Mouse (Mus musculus): ENCODE measurements at regions not wholly inside any gene's neighbourhood (a gene's known extent, or its start where the extent isn't known, plus 50 kb on each side); places are given as distances from the start of the nearest gene placed in this dataset.
"Not testable (repeated sequence)": the region's sequence is repeated elsewhere in the genome, so short reads cannot be mapped to it uniquely, and the experiment has no call there.

DNA sequence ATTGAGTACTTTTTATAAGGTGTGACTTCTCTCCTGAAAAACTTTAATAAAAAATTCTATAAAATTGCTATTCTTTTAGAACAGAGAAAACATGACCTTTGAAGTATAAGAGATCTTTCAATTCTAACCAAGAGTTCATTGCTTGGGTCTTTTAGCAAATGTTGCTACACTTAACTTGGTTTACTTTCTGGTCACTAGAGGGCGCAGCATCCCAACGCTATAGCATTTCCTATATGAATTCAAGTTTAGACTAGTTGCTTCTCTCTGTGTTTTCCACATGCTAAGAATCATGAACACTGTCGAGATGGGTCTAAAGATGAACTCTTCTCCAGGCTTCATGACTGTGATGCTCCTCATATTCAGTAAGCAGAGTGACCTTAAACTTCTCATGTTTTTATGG, 544.3 kb downstream of the Dad1 start:
- H3K36me3 ChIP-seq (ENCODE audit: control insufficient read depth, insufficient read depth); ATAC-seq; H3K4me3 ChIP-seq (ENCODE audit: low read depth, low read length); H3K4me1 ChIP-seq (replicated peaks; ENCODE audit: control insufficient read depth, insufficient read depth, low read length); H3K9me3 ChIP-seq (ENCODE audit: control insufficient read depth); H3K9ac ChIP-seq (ENCODE audit: low read depth, low read length); H3K27ac ChIP-seq (ENCODE audit: low read depth, low read length); H3K27me3 ChIP-seq (replicated peaks; ENCODE audit: control insufficient read depth, insufficient read depth, low read length); H3K4me2 ChIP-seq (replicated peaks; ENCODE audit: low read depth): not testable (repeated sequence)
- peak; percentile 63 for TF ChIP-seq CTCF (IDR thresholded peaks at IDR 0.05; ENCODE audit: low read depth)
- 5% methylated on average over 3 of the region's 3 CpGs for WGBS

DNA sequence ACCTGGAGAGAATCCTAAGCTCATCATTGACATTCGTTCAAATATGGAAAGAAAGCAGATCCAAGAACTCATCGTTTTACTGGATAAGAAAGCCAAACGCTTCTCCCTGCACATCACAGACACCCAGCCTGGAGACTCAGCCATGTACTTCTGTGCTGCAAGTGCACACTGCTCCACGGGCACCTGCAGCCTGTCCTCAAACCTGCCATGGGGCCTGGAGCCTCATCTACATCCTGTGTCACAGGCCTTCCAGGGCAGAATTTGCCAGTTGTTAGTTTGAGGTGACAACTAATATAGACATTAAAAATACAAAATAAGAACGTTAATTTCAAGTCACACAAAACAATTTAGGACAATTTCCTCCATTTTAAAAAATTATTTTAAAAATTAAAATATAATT, 549.6 kb downstream of the Dad1 start:
- not testable (repeated sequence) for H3K4me2 ChIP-seq (replicated peaks; ENCODE audit: low read depth); H3K36me3 ChIP-seq (ENCODE audit: control insufficient read depth, insufficient read depth); H3K4me1 ChIP-seq (replicated peaks; ENCODE audit: control insufficient read depth, insufficient read depth, low read length); H3K27me3 ChIP-seq (replicated peaks; ENCODE audit: control insufficient read depth, insufficient read depth, low read length); H3K9me3 ChIP-seq (ENCODE audit: control insufficient read depth); H3K27ac ChIP-seq (ENCODE audit: low read depth, low read length); H3K4me3 ChIP-seq (ENCODE audit: low read depth, low read length); ATAC-seq; H3K9ac ChIP-seq (ENCODE audit: low read depth, low read length)
- WGBS: 79% methylated on average over 5 of the region's 5 CpGs

DNA sequence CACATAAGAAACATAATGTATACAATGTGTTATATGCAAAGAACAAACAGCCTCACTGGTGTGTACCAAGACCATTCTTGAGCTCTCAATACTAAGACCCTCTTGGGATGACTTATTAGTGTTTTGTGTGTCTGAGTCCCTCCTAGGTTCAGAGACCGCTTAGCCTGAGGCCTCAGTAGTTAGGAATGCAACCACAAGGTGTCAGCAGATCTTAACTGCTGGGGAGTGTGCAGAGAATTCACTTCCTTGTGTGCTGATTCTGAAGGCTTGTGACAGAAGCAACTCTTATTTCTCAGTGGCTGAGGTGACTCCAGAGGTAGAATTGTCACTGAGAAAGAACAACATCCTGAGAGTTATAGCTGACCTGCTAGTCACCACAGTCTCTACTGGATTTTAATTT, 550.3 kb downstream of the Dad1 start:
- H3K9me3 ChIP-seq (ENCODE audit: control insufficient read depth); H3K4me1 ChIP-seq (replicated peaks; ENCODE audit: control insufficient read depth, insufficient read depth, low read length); H3K4me3 ChIP-seq (ENCODE audit: low read depth, low read length); H3K36me3 ChIP-seq (ENCODE audit: control insufficient read depth, insufficient read depth); H3K27ac ChIP-seq (ENCODE audit: low read depth, low read length); ATAC-seq; H3K27me3 ChIP-seq (replicated peaks; ENCODE audit: control insufficient read depth, insufficient read depth, low read length); H3K9ac ChIP-seq (ENCODE audit: low read depth, low read length); H3K4me2 ChIP-seq (replicated peaks; ENCODE audit: low read depth): not testable (repeated sequence)
- TF ChIP-seq CTCF (IDR thresholded peaks at IDR 0.05; ENCODE audit: low read depth): peak; percentile 56
- 14% methylated on average over 1 of the region's 1 CpGs for WGBS

DNA sequence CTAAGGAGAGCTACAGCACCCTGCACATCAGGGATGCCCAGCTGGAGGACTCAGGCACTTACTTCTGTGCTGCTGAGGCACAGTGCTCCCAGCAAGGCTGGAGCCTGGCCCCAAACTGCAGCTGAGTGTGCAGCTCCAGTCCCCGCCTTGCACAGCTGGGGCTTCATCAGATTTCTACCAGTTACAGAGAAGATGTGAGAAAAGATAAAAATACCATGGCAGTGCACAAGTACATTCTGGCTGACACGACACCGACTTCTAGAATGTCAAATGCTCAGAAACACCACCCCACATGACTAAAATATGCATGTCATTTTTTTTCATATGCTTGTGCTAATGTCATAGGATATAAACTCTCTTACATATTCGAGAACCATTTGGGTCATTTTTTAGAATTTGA, 569.8 kb downstream of the Dad1 start:
- H3K27me3 ChIP-seq (replicated peaks; ENCODE audit: control insufficient read depth, insufficient read depth, low read length); H3K4me1 ChIP-seq (replicated peaks; ENCODE audit: control insufficient read depth, insufficient read depth, low read length); ATAC-seq; H3K4me2 ChIP-seq (replicated peaks; ENCODE audit: low read depth); H3K9me3 ChIP-seq (ENCODE audit: control insufficient read depth); H3K9ac ChIP-seq (ENCODE audit: low read depth, low read length); H3K36me3 ChIP-seq (ENCODE audit: control insufficient read depth, insufficient read depth); H3K27ac ChIP-seq (ENCODE audit: low read depth, low read length); H3K4me3 ChIP-seq (ENCODE audit: low read depth, low read length): not testable (repeated sequence)
- WGBS: 76% methylated on average over 4 of the region's 4 CpGs

DNA sequence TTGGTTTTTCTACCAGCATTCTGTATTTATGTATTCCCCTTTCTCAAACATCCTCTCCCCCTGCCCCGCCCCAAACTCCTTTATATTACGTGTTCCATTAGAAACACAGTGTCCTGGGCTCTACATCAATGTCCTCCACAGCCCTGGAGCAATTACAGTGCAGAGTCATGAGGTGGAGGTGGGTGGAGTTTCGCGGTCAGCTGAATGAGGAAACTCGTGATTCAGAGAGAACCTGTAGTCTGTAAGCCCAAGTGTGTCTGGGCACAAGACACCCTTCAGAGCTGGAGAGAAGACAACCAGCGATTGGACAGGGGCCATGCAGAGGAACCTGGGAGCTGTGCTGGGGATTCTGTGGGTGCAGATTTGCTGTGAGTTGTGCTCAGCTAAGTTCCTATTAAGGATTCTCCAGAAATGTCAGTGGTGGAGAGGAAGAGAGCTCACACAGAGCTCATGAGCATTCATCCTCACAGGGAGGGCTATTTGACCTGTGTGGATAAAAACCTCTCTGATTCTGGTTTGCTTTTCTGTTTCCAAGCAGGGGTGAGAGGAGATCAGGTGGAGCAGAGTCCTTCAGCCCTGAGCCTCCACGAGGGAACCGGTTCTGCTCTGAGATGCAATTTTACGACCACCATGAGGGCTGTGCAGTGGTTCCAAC, 570.4 kb downstream of the Dad1 start:
- peak; percentile 68; the same call in 1 of the 2 replicates for ATAC-seq
- not testable (repeated sequence) for H3K4me1 ChIP-seq (replicated peaks; ENCODE audit: control insufficient read depth, insufficient read depth, low read length); H3K4me2 ChIP-seq (replicated peaks; ENCODE audit: low read depth); H3K4me3 ChIP-seq (ENCODE audit: low read depth, low read length); H3K27me3 ChIP-seq (replicated peaks; ENCODE audit: control insufficient read depth, insufficient read depth, low read length); H3K36me3 ChIP-seq (ENCODE audit: control insufficient read depth, insufficient read depth); H3K9me3 ChIP-seq (ENCODE audit: control insufficient read depth); H3K9ac ChIP-seq (ENCODE audit: low read depth, low read length); H3K27ac ChIP-seq (ENCODE audit: low read depth, low read length)
- WGBS: 57% methylated on average over 9 of the region's 9 CpGs

DNA sequence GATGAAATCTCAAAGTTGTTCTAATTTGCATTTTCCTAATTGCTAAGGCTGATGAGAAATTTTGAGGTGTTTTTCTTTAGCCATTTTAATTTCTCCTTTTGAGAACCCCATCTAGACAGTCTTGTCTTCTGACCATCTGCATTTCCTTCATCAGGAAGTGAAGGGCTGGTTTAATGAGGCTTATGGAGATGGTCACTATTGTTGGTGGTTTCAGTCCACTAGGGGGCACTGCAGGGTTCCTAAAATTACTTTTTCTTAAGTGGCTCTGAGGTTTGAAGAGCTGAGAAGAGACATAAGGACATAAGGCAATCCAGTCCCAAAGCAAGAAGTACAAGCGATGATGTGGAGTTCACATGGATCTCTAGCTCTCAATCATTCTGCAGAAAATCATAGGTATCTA, 571.2 kb downstream of the Dad1 start:
- not testable (repeated sequence) for H3K4me1 ChIP-seq (replicated peaks; ENCODE audit: control insufficient read depth, insufficient read depth, low read length); H3K27ac ChIP-seq (ENCODE audit: low read depth, low read length); H3K36me3 ChIP-seq (ENCODE audit: control insufficient read depth, insufficient read depth); H3K4me3 ChIP-seq (ENCODE audit: low read depth, low read length); H3K9me3 ChIP-seq (ENCODE audit: control insufficient read depth); H3K27me3 ChIP-seq (replicated peaks; ENCODE audit: control insufficient read depth, insufficient read depth, low read length); ATAC-seq; H3K9ac ChIP-seq (ENCODE audit: low read depth, low read length); H3K4me2 ChIP-seq (replicated peaks; ENCODE audit: low read depth)
- WGBS: 88% methylated on average over 1 of the region's 1 CpGs

DNA sequence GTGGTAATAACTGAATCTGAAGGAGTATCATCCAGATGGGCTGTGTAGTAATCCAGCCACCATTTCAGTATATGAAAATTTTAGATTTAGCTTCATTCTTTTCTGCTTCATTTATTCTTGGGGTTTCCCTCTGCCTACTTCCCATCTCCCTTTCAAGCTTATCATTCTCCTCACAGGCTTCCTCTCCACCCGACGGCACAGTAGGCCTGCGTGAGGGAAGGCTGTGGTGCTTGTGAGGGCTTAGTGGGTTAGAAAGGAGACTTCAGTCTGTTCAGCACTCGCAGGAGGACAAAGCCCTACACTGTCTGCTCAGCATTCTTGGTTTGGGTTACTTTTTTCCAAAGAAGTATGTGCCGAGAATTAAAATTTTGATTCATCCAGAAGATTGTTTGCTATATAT, 572.6 kb downstream of the Dad1 start:
- 85% methylated on average over 5 of the region's 5 CpGs for WGBS
- not testable (repeated sequence) for ATAC-seq; H3K9me3 ChIP-seq (ENCODE audit: control insufficient read depth); H3K4me3 ChIP-seq (ENCODE audit: low read depth, low read length); H3K27me3 ChIP-seq (replicated peaks; ENCODE audit: control insufficient read depth, insufficient read depth, low read length); H3K36me3 ChIP-seq (ENCODE audit: control insufficient read depth, insufficient read depth); H3K4me2 ChIP-seq (replicated peaks; ENCODE audit: low read depth); H3K4me1 ChIP-seq (replicated peaks; ENCODE audit: control insufficient read depth, insufficient read depth, low read length); H3K9ac ChIP-seq (ENCODE audit: low read depth, low read length); H3K27ac ChIP-seq (ENCODE audit: low read depth, low read length)
